Mouse (Mus musculus) 3T3-L1 (cell line): ENCODE measurements at regions not wholly inside any gene's neighbourhood (a gene's known extent, or its start where the extent isn't known, plus 50 kb on each side); places are given as distances from the start of the nearest gene placed in this dataset.
"Not testable (repeated sequence)": the region's sequence is repeated elsewhere in the genome, so short reads cannot be mapped to it uniquely, and the experiment has no call there.

Experiments used
- DNase-seq: peaks from one replicate; pipeline ENCODE4 v3.0.0-alpha.2; 2015; ENCODE audit warnings: low read depth, low spot score

DNA sequence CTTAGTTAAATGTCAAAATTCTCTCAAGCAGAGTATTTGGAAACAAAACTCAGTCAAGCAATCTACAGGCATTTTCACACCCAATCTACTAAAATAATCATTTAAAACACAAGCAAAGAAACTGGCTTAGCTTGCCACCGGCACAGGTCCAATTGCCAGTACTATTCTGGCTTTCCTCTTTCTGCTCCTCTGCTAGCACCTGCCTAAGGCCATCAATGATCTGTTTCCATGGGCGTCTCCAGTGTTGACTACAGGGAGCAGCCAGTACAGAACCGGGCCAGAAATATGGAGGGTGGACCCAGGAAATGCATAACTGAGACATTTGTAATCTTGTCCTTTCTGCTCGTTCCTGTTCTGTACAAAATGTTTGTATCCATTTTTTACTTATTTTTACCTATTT, 96.4 kb upstream of the C6 start:
- no peak for DNase-seq

DNA sequence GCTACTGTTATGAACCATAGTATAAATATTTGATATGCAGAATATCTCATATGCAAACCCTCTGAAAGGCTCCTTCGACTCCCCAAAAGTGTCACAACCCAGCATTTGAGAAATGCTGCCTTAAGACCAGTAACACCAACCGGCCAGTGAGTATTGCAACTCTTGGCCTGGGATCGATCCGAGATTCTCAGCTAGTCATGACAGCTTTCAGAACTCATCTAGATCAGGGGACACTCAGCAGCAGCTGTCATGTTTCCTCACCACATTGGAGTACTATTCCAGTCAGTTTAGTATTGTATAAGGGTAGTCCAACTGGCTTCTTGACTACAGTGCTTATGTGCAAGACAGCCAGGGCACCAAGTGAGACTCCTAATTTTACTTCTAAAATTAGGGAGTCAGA, 85.3 kb upstream of the C6 start:
- DNase-seq: no peak

DNA sequence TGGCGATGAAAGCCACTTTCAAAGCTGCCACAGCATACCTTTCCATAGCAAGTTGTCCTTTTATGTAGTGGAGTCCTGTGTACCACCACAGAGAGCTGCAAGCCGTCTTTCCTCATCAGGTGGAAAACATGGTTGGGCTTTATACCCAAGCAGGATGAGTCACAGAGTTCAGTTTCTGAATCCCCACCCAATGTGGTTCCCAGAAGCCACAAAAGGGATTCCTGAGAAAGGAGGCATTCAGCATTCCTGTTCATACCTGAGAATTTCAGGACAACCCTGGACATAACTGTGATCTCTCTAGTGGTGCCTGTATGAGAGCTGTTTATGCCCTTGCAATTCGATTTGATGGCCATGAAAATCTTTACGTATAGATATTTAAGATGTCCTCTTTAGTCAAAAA, 84.1 kb upstream of the C6 start:
- peak; percentile 60 for DNase-seq

DNA sequence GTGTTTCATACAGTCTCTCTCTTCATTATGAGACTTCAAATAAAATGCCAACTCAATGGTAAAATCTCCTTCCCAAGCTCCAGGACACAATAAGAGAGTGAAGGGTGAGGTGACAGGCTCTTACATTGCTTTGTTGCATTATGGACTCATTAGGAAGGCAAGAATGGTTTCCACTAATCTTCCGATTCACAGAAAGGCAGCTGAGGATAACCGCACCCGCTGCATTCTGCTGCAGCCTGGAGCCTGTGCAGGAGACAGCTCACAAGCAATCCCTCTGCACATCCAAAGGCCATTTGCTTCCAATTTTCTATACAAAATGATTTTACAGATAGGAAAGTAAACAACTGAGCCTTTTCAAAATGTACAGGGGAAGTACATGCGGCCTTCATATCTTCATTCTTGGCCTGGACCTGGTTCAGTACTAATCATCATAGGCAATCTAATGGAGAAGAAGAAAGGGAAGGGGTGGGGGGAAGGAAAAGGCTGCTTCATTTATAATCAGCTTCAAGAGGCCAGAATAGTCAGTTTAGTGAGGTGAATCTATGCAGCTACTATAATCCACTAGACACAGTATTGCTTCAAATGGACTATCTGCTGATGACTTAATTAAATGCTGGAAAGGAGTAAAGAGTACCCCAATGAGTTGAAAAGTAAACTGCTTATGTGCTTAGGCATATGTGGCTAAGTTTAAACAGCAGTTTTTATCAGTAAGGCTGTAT, 82.9 kb upstream of the C6 start:
- DNase-seq: no peak

DNA sequence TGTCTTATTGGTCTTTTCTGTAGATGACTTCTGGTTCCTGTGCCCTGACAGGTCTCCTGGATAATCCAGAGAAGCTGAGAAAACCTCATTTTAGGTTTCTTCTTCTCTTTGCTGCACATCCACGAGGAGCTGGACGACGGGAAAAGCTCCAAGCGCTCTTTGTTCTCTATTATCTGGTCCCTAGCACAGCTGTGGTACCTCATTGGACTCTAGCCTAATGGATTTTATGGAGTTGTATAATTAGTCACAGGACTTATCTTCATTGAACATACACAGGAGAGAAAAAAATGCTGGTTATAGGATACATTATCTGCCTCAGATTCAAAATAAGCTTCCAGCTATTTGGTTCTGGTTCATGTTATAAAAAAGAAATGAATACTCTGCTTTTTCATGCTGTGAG, 78.3 kb upstream of the C6 start:
- no peak for DNase-seq

DNA sequence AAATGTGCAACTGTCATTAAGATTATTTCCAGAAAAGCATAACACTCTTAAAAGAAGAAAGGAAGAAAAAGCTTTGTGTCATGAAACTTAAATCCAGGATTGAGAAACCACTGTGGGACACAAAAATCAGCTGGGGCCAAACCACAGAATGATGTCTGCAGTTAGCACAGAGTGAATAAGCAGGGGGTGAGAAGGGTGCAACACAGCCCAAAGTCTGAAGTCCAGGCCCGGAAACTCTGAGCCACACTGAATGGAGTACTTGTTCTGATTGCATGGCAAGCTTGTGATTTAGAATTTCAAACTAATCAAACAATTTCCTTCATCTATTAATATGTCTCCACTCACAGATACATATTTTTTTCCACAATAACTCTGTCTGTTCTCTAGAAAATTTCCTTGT, 73.3 kb upstream of the C6 start:
- no peak for DNase-seq

DNA sequence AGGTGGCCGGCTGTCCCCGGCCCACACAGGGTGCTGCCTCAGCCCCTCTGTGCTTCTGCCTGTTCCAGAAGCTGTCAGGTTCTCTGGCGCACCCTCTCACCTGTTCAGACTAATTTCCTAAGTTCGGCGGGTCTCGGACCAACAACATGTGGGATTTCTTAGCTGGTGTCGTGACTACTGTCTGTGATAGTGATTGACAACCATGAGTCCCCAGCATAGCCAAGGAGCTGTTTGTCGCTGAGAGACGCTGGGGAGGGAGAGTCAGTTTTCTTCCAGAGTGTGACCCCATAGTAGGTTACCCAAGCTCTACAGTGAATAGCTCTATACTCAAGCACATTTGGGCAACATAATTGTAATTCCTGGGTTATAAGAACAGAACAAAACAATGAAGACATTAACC, 54.1 kb upstream of the C6 start:
- not testable (repeated sequence) for DNase-seq
